Mouse (Mus musculus): ENCODE measurements around the gene Rad51b. TPM values are rescaled to one million over a fixed set of nuclear protein-coding genes. Genes with fewer than 3 reads are reported as not detected.

Rad51b gene
- polyA plus RNA-seq, 1 experiment from 2014 or later = 7.6 TPM

GRCm38 (mm10) chr12:79470113-79470512 lies 173.0 kb downstream of the Rad51b start:
- Histone ChIP-seq H3K9ac (replicated peaks) (no peak overlapping the region), H3K27me3 (no peaks in the 10 kb centered on the region), H3K27ac (replicated peaks) (no peak overlapping the region), H3K36me3 (no peaks in the 10 kb centered on the region), H3K9me3 (no peaks in the 10 kb centered on the region), H3K4me1 (no peaks in the 10 kb centered on the region), H3K4me3 (no peak overlapping the region), H3K4me2 (replicated peaks) (no peak overlapping the region)
- ATAC-seq (ENCODE audit: low FRiP score, low read depth) = no peak

GRCm38 (mm10) chr12:79471868-79472267 lies 174.8 kb downstream of the Rad51b start:
- Histone ChIP-seq H3K4me3 (no peak overlapping the region), H3K9me3 (no peaks in the 10 kb centered on the region), H3K36me3 (no peaks in the 10 kb centered on the region), H3K27ac (replicated peaks) (no peak overlapping the region), H3K4me2 (replicated peaks) (no peak overlapping the region), H3K27me3 (no peaks in the 10 kb centered on the region), H3K4me1 (0 out of 2 replicates have a peak, but pooled peaks cover 3% of the 10 kb centered on the region), H3K9ac (replicated peaks) (no peak overlapping the region)
- no peak for ATAC-seq (ENCODE audit: low FRiP score, low read depth)
- 88% methylated on average over 2 of the region's 2 CpGs for WGBS

- no peaks in the 10 kb centered on the region for H3K9me3 ChIP-seq
- no peaks in the 10 kb centered on the region for H3K36me3 ChIP-seq
- H3K4me3 ChIP-seq = no peak overlapping the region
- no peak overlapping the region for H3K4me2 ChIP-seq (replicated peaks)
- no peaks in the 10 kb centered on the region for H3K27me3 ChIP-seq
- 61% methylated on average over 6 of the region's 6 CpGs for WGBS
- H3K9ac ChIP-seq (replicated peaks) = no peak overlapping the region
- 0 out of 2 replicates have a peak, but pooled peaks cover 6% of the 10 kb centered on the region for H3K4me1 ChIP-seq
- ATAC-seq (ENCODE audit: low FRiP score, low read depth) = no peak
- H3K27ac ChIP-seq (replicated peaks) = no peak overlapping the region
Observed at GRCm38 (mm10) chr12:79476413-79477046, 179.4 kb downstream of the Rad51b start.

- Histone ChIP-seq H3K36me3 (no peaks in the 10 kb centered on the region), H3K4me1 (0 out of 2 replicates have a peak, but pooled peaks cover 6% of the 10 kb centered on the region), H3K4me3 (no peak overlapping the region), H3K9ac (replicated peaks) (no peak overlapping the region), H3K4me2 (replicated peaks) (no peak overlapping the region), H3K9me3 (no peaks in the 10 kb centered on the region), H3K27me3 (no peaks in the 10 kb centered on the region), H3K27ac (replicated peaks) (no peak overlapping the region)
- WGBS = 88% methylated on average over 5 of the region's 5 CpGs
- no peak for ATAC-seq (ENCODE audit: low FRiP score, low read depth)
Observed at GRCm38 (mm10) chr12:79478816-79479215, 181.7 kb downstream of the Rad51b start.

- no peaks in the 10 kb centered on the region for H3K4me1 ChIP-seq
Observed at GRCm38 (mm10) chr12:79485501-79485900, 188.4 kb downstream of the Rad51b start.

GRCm38 (mm10) chr12:79488590-79489242 lies 191.6 kb downstream of the Rad51b start:
- H3K9ac ChIP-seq (replicated peaks) = no peak overlapping the region
- no peaks in the 10 kb centered on the region for H3K4me1 ChIP-seq
- no peak overlapping the region for H3K27ac ChIP-seq (replicated peaks)
- H3K4me3 ChIP-seq = no peak overlapping the region
- no peaks in the 10 kb centered on the region for H3K9me3 ChIP-seq
- H3K4me2 ChIP-seq (replicated peaks) = no peak overlapping the region
- no peaks in the 10 kb centered on the region for H3K36me3 ChIP-seq
- WGBS = 84% methylated on average over 17 of the region's 17 CpGs
- ATAC-seq (ENCODE audit: low FRiP score, low read depth) = no peak
- no peaks in the 10 kb centered on the region for H3K27me3 ChIP-seq

More at GRCm38 (mm10) chr12:79485501-79485900, 188.4 kb downstream of the Rad51b start:
- Histone ChIP-seq H3K27me3 (no peaks in the 10 kb centered on the region), H3K27ac (replicated peaks) (no peak overlapping the region), H3K4me3 (no peak overlapping the region), H3K4me2 (replicated peaks) (no peak overlapping the region), H3K9ac (replicated peaks) (no peak overlapping the region), H3K9me3 (no peaks in the 10 kb centered on the region), H3K36me3 (no peaks in the 10 kb centered on the region)
- no peak for ATAC-seq (ENCODE audit: low FRiP score, low read depth)
- WGBS = 95% methylated on average over 4 of the region's 4 CpGs

- Histone ChIP-seq H3K4me2 (replicated peaks) (no peak overlapping the region), H3K9ac (replicated peaks) (no peak overlapping the region), H3K4me1 (no peaks in the 10 kb centered on the region), H3K27ac (replicated peaks) (no peak overlapping the region), H3K36me3 (no peaks in the 10 kb centered on the region), H3K27me3 (no peaks in the 10 kb centered on the region), H3K4me3 (no peak overlapping the region), H3K9me3 (no peaks in the 10 kb centered on the region)
- no peak for ATAC-seq (ENCODE audit: low FRiP score, low read depth)
- WGBS = 85% methylated on average over 5 of the region's 5 CpGs
Observed at GRCm38 (mm10) chr12:79490626-79491025, 193.5 kb downstream of the Rad51b start.

- WGBS = 94% methylated on average over 4 of the region's 4 CpGs
- H3K9ac ChIP-seq (replicated peaks) = no peak overlapping the region
- H3K4me2 ChIP-seq (replicated peaks) = no peak overlapping the region
- no peaks in the 10 kb centered on the region for H3K4me1 ChIP-seq
- H3K4me3 ChIP-seq = no peak overlapping the region
- H3K9me3 ChIP-seq = no peaks in the 10 kb centered on the region
- H3K27me3 ChIP-seq = no peaks in the 10 kb centered on the region
- no peak overlapping the region for H3K27ac ChIP-seq (replicated peaks)
- no peaks in the 10 kb centered on the region for H3K36me3 ChIP-seq
- ATAC-seq (ENCODE audit: low FRiP score, low read depth) = no peak
Observed at GRCm38 (mm10) chr12:79492175-79492574, 195.1 kb downstream of the Rad51b start.

- H3K9ac ChIP-seq (replicated peaks) = no peak overlapping the region
- no peak overlapping the region for H3K27ac ChIP-seq (replicated peaks)
- H3K36me3 ChIP-seq = no peaks in the 10 kb centered on the region
- H3K27me3 ChIP-seq = no peaks in the 10 kb centered on the region
- no peaks in the 10 kb centered on the region for H3K9me3 ChIP-seq
- no peak for ATAC-seq (ENCODE audit: low FRiP score, low read depth)
- no peaks in the 10 kb centered on the region for H3K4me1 ChIP-seq
- H3K4me2 ChIP-seq (replicated peaks) = no peak overlapping the region
- WGBS = 89% methylated on average over 4 of the region's 4 CpGs
- H3K4me3 ChIP-seq = no peak overlapping the region
Observed at GRCm38 (mm10) chr12:79492613-79493012, 195.5 kb downstream of the Rad51b start.

GRCm38 (mm10) chr12:79493481-79493880 lies 196.4 kb downstream of the Rad51b start:
- H3K4me3 ChIP-seq = no peak overlapping the region
- ATAC-seq (ENCODE audit: low FRiP score, low read depth) = no peak
- H3K27ac ChIP-seq (replicated peaks) = no peak overlapping the region
- H3K9me3 ChIP-seq = no peaks in the 10 kb centered on the region
- H3K27me3 ChIP-seq = no peaks in the 10 kb centered on the region
- H3K36me3 ChIP-seq = no peaks in the 10 kb centered on the region
- 77% methylated on average over 2 of the region's 2 CpGs for WGBS
- H3K4me1 ChIP-seq = no peaks in the 10 kb centered on the region
- no peak overlapping the region for H3K9ac ChIP-seq (replicated peaks)
- H3K4me2 ChIP-seq (replicated peaks) = no peak overlapping the region

- Histone ChIP-seq H3K4me3 (no peak overlapping the region), H3K27ac (replicated peaks) (no peak overlapping the region), H3K9me3 (0 out of 2 replicates have a peak, but pooled peaks cover 5% of the 10 kb centered on the region), H3K4me2 (replicated peaks) (no peak overlapping the region), H3K4me1 (peaks cover 3% of the 10 kb centered on the region; the same call in 1 of the 2 replicates), H3K27me3 (no peaks in the 10 kb centered on the region), H3K9ac (replicated peaks) (no peak overlapping the region), H3K36me3 (no peaks in the 10 kb centered on the region)
- ATAC-seq (ENCODE audit: low FRiP score, low read depth) = no peak
- 86% methylated on average over 1 of the region's 1 CpGs for WGBS
Observed at GRCm38 (mm10) chr12:79498326-79498725, 201.2 kb downstream of the Rad51b start.

GRCm38 (mm10) chr12:79499809-79500208 lies 202.7 kb downstream of the Rad51b start:
- 93% methylated on average over 5 of the region's 5 CpGs for WGBS
- no peaks in the 10 kb centered on the region for H3K27me3 ChIP-seq
- no peaks in the 10 kb centered on the region for H3K36me3 ChIP-seq
- no peak overlapping the region for H3K4me2 ChIP-seq (replicated peaks)
- H3K4me1 ChIP-seq = peaks cover 17% of the 10 kb centered on the region
- no peak overlapping the region for H3K27ac ChIP-seq (replicated peaks)
- no peak overlapping the region for H3K4me3 ChIP-seq
- H3K9me3 ChIP-seq = 0 out of 2 replicates have a peak, but pooled peaks cover 5% of the 10 kb centered on the region
- H3K9ac ChIP-seq (replicated peaks) = no peak overlapping the region
- ATAC-seq (ENCODE audit: low FRiP score, low read depth) = no peak

All from midbrain, embryonic 12.5 days (tissue).